Mouse (Mus musculus) cerebellum, adult 2 months (tissue): ENCODE data around the gene Tas1r2. TPM values are rescaled to one million over a fixed set of nuclear protein-coding genes. Genes with fewer than 3 reads are reported as not detected.

ENCODE experiments used
- DNase-seq, 2 experiments: peaks; one replicate each; pipeline ENCODE4 v3.0.0; 2021
- H3K27ac ChIP-seq: fragments of 200-500 bp; 2 replicates; pipeline ENCODE4 v1.5.1; 2012; ENCODE audit warnings: low read length, control low read depth, inconsistent platforms; ENCODE audit not compliant: insufficient read depth
- H3K27me3 ChIP-seq: fragments of 200-500 bp; 2 replicates; pipeline ENCODE4 v1.6.1; 2012; ENCODE audit warnings: inconsistent platforms, mild to moderate bottlenecking, low read length, moderate library complexity; ENCODE audit not compliant: control insufficient read depth, insufficient read depth
- H3K4me1 ChIP-seq: fragments of 200-500 bp; 2 replicates; pipeline ENCODE4 v1.6.1; 2011; ENCODE audit warnings: low read length; ENCODE audit not compliant: control insufficient read depth, insufficient read depth
- H3K4me3 ChIP-seq: fragments of 200-500 bp; replicated peaks from 2 replicates; pipeline ENCODE3; 2011; ENCODE audit warnings: mild to moderate bottlenecking, low read depth, low read length, control low read depth; ENCODE audit not compliant: insufficient read depth
- CTCF ChIP-seq: fragments of 200-500 bp; IDR thresholded peaks from 2 replicates; pipeline ENCODE4 v1.5.1; 2011; ENCODE audit warnings: low read depth, mild to moderate bottlenecking, control low read depth, low read length, moderate library complexity, borderline replicate concordance; ENCODE audit not compliant: insufficient read depth
- POLR2A ChIP-seq: fragments of 200-500 bp; IDR thresholded peaks from 2 replicates; pipeline ENCODE4 v1.6.1; 2011; ENCODE audit warnings: low read length, control low read depth, borderline replicate concordance; ENCODE audit not compliant: insufficient read depth
- WGBS: fragments of 180-500 bp; shearing (Covaris S2); methylation state at CpG from one replicate; pipeline ENCODE4 v1.1.7; 2018; 5-methylcytosine and 5-hydroxymethylcytosine counted together
- polyA plus RNA-seq: library from polyadenylated mRNA; depleted of rRNA; stranded (reverse); fragments of >200 nt; gene quantifications from 2 replicates; pipeline ENCODE4 v1.2.3, GENCODE M21; 2012; rRNA removed

Gene Tas1r2
- polyA plus RNA-seq, 1 experiment: not detected

DNA sequence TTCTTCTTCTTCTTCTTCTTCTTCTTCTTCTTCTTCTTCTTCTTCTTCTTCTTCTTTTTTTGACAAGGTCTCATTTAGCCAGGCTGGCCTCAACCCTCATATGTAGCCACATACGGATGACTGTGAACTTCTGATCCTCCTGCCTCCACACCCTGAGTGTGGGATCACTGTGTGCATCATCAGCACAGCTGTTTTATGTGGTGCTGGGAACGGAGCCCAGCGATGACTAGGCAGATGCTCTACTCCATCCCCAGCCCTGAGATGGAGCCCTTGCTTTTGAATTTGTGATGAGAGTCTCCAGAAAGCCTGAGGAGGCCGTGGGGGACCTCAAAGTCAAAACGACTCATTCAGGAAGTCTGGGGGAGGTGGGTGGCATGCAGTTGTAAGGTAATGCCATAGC is 65.6 kb downstream of the Tas1r2 start:
- TF ChIP-seq CTCF (no peak), POLR2A (no peak)
- 86% methylated on average over 5 of the region's 5 CpGs for WGBS

More for the DNA sequence above, 65.6 kb downstream of the Tas1r2 start:
- no peak for DNase-seq
- Histone ChIP-seq H3K4me1 (no peaks in the 10 kb centered on the region), H3K4me3 (no peak overlapping the region), H3K27ac (no peak overlapping the region), H3K27me3 (no peaks in the 10 kb centered on the region)

Other genes starting within 250 kb of the Tas1r2 start
- gene Iffo2, start 123.0 kb upstream of the Tas1r2 start, polyA plus RNA-seq: 19.1 and 20.3 TPM in 2 replicates
- gene Gm21969, start 50.4 kb upstream of the Tas1r2 start, polyA plus RNA-seq: 0.03 and 0.05 TPM in 2 replicates
- gene Aldh4a1, start 30.7 kb upstream of the Tas1r2 start, polyA plus RNA-seq: 22.5 and 25.2 TPM in 2 replicates
- gene Pax7, start 180.0 kb downstream of the Tas1r2 start, polyA plus RNA-seq: 0.07 and 0.08 TPM in 2 replicates